Mouse (Mus musculus): ENCODE data around the gene Map4k4.

The Map4k4 gene

DNA sequence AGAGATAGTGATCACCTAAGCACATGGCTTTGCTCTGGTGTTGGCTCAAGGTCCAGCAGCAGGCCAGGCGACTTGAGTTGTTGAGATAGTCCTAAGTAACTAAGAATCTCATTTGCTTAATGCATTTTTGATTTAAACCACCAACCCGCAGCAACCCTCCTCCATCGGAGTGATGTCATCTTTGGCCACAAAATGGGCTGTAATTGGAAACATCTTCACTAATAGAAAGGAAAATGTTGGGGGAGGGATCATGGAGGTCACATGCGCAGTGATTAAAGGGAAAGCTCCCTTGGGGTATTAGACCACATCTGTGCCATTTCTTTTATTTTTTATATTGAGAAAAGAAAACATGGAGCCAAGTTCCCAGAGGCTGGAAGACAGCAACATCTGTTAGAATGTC, 61.6 kb downstream of the Map4k4 start:
- DNase-seq (ENCODE audit: extremely low spot score, low spot score) = no peak

DNA sequence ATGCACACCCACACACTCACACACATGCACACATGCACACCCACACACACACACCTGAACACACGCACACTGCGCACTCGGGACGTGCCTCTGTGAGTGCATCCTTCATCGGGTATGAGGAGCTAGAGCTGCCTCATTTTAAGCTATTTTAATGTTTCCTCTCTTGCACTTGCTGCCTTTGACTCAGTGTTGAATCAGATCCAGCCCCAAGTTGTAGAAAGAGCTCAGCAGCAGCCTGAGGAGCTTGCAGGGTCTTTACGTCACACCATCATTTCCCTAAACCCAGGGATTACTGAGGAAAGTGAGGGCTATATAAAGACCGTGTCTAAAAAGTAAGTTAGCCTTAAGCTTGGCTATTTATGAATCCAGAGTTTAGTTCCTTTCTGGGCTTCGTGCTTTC, 62.1 kb downstream of the Map4k4 start:
- no peak for DNase-seq (ENCODE audit: extremely low spot score, low spot score)

DNA sequence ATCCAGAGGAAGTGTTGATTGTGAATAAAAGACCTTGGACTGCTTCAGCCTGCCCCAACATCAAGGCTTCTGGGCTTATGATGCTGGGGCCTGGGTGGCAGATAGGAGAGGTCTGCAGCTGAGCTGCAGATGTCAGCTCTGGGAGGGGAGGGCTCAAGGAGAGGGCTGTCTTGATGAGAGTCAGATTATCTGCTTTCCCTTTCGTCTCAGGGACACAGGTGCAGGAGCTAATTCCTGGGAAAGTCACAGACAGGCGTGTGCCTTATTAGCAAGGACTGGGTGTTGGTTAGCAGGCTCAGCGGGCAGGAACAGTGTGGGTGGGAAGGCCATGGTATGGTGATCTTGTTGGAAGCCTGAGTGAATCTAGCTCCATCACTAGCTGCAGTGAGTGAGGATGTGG, 63.1 kb downstream of the Map4k4 start:
- no peak for DNase-seq (ENCODE audit: extremely low spot score, low spot score)

DNA sequence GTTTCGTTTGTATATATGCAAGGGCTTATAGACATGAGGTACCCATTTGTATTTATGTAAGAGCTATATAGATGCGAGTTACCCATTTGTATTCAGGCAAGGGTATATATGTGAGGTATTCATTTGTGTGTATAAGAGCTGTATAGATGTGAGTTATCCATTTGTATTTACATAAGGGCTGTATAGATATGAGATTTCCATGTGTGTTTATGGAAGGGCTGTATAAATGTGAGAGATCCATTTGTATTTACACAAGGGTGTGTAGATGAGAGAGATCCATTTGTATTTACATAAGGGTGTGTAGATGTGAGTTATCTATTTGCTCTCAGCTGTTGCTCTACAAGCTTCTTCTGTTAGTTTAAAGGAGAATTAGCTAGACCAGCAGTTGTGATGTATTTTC, 63.7 kb downstream of the Map4k4 start:
- no peak for DNase-seq (ENCODE audit: extremely low spot score, low spot score)

DNA sequence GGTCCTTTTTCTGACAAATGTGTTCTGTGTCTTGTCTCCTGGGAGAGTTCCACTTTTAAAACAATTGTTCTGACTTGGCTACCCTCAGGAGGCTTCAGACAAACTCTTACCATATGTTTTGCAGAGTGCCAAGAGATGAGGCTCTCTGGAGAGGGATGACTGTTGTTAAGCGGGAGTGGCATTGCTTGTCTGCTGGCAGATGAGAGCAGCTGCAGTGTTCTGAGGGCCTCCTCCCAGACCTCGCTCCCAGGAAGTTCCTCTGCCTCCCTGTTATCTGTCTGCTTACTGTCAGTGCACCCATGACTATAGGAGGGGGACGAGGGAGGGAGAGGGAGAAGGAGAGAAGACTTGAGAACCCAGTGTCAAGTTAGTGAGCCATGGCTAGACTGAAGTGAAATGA, 64.7 kb downstream of the Map4k4 start:
- no peak for DNase-seq (ENCODE audit: extremely low spot score, low spot score)

DNA sequence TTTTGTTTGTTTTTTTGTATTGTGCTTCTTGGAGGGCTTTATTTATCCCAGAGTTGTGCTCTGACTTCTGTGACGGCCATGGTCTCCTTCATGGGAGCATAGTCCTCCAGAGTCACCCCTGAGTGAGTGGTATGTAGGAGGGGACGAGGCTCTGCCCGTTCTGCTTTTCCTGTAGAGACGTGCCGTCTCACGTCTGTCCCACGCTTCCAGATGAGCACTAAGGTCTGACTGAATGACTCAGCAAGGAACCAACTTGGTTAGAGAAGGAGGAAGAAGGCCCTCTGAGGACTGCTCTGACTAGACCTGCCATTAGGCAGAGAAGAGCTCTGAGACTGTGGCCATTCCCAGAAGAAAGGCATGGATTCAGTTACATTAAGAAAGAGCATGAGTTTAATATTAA, 68.3 kb downstream of the Map4k4 start:
- DNase-seq (ENCODE audit: extremely low spot score, low spot score) = no peak

DNA sequence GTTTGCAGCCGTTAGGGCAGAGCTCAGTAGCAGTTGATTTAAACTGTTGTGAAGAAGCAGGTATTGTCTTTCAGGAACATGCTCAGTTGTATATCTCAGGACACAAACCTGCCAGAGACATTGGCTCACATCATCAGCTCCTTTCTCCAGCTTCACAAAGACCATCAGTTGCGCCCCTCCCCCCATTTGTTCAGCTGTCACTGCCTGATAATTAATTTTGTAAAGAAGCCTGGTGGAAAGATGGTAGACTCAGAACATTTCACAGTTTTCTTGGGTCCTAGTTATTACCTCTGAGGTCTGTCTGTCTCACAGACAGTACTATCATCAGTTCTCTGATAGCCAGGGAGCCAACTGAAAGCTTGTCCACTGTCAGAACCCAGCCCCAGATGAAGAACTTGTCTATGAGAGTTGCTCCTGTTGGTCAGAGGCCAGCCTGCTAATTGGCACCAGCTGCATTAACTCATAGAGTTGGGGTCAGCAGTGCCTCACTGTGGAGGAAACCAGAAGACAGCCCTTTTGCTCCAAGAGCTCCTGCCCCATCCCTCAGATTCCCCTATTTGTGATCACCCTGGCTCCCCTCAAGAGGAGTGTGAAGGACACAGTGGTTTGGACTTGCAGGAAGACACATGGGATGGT, 69.2 kb downstream of the Map4k4 start:
- DNase-seq (ENCODE audit: extremely low spot score, low spot score) = no peak

DNA sequence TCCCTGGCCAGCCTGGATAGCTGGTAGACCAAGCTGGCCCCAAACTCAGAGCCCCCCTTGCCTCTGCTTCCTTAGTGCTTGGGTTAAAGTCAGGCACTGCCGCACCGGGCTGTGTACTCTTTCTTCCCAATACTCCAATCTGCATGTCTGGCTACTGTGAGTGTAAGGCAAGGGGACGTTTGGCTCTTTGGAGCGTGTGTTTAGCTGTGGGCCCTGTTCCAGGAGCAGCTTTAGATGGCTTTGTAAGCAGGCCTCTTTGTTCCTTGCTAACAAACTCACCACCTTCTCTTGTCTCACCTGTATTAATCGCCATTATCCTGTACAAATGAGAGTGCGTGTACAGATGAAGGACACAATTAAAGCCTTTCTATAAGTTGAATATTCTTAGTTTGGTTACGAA, 71.7 kb downstream of the Map4k4 start:
- DNase-seq (ENCODE audit: extremely low spot score, low spot score) = no peak

DNA sequence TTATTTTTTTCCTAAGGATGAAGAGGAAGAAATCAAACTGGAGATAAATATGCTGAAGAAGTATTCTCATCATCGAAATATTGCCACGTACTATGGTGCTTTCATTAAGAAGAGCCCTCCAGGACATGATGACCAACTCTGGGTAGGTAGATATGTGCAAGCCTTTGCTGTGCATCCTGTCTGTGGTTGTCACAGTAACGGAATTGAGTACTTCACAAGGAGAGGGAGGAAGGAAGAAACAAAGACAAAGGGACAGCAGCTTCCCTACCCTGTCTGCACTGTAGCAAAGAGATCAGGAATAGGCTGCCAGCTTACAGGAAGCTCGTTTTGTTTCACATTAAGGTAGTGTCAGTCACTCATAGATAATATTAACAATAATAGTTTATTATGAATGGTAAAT, 73.2 kb downstream of the Map4k4 start:
- no peak for DNase-seq (ENCODE audit: extremely low spot score, low spot score)

DNA sequence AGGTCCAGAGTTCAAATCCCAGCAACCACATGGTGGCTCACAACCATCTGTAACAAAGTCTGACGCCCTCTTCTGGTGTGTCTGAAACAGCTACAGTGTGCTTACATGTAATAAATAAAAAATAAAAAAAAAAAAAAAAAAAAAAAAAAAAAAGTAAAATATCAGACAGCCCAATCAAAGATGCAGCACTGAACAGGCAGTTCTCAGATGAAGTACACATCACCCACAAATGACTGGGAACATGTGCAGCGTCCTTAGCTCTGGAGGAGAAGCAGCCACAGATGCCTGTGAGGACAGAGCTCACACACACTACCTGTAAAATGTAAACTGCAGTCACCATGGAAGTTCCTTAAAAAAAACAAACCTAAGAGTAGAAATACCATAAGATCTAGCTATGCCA, 74.3 kb downstream of the Map4k4 start:
- no peak for DNase-seq (ENCODE audit: extremely low spot score, low spot score)

DNA sequence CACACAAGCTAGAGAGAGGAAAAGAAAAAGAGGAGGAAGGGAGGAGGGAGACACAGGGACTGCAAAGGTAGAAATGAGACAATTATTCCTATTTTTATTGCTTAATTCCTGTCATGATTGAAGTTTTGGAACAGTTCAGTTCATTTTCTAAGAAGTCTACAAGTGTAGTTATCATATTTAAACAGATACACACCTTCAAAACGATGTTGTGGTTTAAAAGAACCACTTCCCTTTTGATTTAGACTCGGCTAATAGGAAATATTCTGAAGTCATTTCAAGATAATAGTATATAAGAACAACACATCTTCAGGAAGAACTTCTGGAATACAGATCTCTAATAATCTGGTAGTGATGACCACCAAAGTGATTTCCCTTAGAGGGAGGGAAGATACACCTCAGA, 75.4 kb downstream of the Map4k4 start:
- no peak for DNase-seq (ENCODE audit: extremely low spot score, low spot score)

DNA sequence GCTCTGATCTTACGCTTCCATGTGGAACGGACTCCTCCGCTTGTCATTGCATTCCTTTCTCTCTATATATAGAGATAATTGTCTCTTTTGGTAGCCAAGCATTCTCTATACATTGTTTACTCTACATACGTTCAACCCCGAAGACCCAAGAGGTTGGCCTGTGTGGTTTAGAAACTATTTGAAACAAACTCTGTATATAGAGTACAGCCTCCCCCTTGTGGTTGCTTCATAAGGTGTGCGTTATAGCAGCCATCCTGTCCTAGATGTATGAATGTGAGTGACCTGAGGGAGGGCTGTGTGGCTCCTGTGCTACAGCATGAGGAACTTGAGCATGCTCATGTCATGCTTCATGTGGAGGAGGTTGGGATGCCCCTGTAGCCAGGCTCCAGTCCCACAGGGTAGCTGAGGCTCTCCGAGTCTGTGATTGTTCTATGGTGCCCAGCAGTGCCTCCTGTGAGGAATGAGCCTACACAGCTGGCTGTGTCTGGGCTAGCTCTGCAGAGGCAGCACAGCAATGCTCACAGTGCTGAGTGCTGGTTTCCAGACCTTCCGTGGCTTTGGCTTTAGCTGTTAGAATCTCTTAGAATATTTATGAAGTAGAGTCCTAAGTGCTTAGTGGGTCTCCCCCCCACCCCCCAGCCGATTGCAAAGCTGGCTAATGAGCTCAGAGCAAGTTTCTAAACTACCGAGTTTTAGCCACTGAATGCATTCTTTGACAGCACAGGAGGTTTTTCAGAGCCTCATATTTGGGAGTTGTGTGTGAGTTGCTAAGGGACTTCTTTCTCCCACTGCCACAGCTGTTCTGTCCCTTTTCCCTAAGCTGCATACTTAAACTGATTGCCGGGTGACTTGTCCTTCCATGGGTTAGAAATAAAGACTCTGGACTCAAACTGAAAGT, 76.4 kb downstream of the Map4k4 start:
- no peak for DNase-seq (ENCODE audit: extremely low spot score, low spot score)

DNA sequence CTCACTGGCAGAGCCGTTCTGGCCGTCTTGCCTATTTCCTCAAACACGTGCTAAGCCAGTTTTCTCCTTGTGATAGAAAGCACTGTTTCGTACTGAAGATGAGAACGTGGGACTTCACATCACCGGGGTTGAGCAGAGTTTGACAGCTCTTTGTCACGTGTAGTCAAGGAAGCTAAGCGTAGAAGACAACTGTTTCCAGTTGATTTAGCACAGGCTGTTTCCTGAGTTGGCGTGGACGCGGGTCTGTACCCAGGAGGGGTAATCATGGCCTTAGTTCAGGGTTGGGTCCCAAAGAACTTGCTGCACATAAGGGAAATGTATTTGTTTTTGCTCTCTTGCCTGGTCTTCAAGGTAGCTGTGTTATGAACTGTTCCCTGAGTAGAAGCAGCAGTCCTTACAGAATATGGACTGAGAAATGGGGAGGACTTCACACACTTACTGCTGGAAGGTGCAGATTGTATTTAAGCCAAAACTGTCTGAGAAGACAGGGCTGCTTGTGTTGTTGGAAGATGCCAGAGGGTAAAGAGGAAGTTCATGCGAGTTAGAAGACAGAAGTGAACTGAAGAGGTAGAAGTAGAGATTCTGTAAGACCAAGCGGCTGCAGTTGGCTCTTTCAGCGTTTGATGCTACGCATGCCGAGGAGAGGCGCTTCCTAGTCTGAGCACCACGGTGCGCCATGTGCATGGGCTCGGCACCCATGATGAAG, 78.2 kb downstream of the Map4k4 start:
- DNase-seq (ENCODE audit: extremely low spot score, low spot score) = no peak

DNA sequence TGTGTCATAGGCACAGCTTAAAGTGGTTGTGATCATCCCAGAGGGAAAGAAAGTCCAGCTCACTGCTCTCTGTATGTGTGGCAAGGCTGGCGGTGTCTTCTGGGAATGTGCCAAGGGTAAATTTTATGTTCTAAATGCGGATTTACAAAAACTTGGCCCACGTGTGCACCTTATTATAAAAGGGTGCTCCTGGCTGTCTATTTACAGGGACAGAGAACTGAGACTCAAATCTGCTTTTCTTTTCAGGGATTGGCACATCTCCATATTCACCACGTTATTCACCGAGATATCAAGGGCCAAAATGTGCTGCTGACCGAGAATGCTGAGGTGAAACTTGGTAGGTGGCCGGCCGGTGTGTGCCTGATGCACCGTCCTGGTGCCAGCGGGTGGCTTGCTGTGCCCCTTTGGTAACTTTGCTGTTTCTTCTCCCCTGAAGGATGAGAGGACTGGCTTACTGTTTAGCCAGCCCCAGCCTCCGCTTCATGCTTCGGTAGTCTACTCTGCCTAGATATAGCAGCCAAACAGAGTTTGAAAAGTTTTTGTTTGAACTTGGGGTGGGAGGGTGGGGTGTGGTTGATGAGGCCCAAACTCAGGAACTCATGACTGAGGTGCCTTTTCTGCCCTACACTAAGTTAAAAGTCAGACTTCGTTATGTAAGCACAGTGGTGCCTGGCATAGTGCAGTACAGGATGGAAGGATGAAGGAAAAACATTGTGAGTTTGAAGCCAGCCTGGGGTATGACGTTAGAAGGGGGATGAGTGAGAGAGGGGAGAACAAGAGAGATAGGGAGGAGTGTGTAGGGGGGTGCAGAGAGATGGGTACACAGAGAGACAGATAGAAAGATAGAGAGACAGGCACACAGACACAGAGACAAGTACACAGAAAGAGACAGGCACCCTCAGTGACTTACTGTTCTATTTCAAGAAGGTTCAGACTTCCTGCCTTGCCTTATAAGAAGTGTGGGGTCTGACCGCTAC, 79.9 kb downstream of the Map4k4 start:
- DNase-seq (ENCODE audit: extremely low spot score, low spot score) = no peak

DNA sequence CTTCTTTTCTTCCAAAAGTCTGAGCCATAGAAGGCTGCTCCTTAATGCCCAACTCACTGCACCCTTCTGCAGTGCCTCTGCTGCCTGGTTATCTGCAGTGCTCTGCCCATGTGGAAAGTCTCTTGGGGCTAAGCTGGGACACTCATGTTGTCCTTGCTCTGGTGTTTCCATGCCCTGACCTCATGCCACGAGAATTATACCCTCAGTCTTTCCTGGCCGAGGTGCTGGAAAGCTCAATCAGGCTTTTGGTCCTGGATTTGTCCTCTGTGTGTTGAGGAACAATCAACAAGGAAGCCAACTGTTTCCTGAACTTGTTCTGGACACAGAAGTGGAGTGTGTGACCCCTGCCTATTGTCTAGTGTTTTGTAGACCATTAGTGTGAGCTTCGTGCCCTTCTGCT, 81.3 kb downstream of the Map4k4 start:
- no peak for DNase-seq (ENCODE audit: extremely low spot score, low spot score)

DNA sequence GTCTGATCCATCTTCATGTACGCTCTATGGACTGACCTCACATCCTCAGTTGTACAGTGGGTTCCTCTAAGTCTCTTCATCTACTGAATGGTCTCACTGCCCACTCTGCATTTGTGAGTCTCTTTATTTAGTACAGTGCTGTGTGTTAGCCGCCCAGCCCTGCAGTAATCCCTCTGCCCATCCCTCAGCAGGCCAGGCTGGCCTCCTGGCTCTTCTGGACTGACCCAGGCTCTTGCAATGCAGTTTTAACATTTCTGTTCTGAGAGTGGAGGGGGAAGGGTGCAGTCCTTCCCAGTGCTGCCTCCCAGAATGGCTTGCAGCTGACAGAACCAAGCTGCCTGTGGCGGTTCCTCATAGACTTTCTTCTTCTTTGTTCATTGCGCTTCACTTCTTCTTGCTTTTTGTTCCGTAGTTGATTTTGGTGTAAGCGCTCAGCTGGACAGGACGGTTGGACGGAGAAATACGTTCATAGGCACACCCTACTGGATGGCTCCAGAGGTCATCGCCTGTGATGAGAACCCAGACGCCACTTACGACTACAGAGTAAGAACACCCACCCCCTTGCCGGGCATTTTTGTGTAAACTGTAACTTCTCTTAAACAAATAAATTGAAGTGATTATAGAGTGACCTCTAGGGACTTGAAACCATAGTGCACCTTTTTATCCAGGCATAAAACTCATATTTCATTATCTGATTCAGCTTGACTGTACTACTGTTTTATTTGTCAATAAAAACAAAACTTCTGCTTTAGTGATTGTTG, 82.2 kb downstream of the Map4k4 start:
- no peak for DNase-seq (ENCODE audit: extremely low spot score, low spot score)

DNA sequence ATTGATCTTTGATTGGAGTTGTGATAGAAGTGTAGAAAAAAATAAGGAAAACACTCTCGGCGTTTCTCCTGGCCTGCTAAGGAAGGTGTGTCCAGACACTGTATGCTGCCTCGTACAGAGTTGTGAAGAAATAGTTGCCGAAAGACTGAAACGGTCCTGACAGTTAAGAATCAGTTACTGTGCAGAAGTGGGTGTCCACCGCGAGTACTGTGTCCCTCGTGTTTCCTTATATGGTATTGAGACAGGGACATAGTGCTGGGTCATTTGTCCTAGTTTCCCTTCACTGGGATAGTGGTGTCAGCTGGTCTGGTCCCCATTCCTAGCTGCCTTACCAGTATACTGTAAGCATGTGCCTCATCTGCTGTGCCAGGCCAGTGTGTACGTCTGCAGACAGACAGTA, 83.6 kb downstream of the Map4k4 start:
- DNase-seq (ENCODE audit: extremely low spot score, low spot score) = no peak

DNA sequence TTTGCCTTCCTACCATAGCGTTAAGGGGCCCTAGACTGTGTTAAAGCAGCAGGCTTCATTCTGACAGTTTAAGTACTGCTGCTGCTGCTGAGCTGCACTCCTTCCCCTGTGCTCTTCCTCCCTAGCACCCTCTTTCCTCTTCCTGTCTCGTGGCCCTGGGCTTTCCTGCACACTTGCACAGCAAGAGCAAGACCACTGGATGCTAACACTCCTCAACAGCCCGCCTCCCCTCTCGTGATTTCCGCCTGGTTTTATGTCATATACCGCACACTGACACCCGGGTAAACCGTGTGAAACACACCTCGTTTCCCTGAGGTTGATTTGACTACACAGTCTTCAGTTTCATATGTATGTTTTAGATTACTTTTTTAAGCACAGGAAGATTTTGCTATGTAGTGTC, 86.1 kb downstream of the Map4k4 start:
- no peak for DNase-seq (ENCODE audit: extremely low spot score, low spot score)

DNA sequence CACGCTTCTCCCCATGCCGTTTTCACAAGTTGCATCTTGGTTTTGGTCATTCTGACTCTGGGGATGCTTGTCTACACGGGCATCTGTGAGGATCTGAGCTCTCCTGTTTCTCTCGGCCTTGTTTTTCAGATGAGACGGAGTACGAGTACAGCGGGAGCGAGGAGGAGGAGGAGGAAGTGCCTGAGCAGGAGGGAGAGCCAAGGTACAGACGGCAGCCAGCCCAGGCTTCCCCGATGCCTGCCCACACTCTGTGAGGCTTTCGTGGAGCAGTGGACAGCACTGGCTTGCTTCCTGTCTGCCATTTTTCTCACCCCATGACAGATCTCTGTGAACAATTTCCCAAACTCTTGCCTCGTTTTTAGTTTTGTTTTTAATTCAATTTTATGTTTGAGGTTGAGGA, 88.1 kb downstream of the Map4k4 start:
- no peak for DNase-seq (ENCODE audit: extremely low spot score, low spot score)

DNA sequence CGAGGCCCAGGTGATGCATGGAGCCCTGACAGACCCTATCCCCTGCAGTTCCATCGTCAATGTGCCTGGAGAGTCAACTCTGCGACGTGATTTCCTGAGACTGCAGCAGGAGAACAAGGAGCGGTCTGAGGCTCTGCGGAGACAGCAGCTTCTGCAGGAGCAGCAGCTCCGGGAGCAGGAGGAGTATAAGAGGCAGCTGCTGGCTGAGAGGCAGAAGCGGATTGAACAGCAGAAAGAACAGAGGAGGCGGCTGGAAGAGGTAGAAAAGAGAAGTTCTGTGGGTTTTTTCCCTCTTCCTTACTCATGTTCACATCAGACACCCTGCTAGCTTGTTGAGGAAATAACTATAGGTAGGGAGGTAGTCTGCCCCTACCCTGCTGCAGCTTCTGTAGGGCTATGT, 89.3 kb downstream of the Map4k4 start:
- DNase-seq (ENCODE audit: extremely low spot score, low spot score) = no peak

DNA sequence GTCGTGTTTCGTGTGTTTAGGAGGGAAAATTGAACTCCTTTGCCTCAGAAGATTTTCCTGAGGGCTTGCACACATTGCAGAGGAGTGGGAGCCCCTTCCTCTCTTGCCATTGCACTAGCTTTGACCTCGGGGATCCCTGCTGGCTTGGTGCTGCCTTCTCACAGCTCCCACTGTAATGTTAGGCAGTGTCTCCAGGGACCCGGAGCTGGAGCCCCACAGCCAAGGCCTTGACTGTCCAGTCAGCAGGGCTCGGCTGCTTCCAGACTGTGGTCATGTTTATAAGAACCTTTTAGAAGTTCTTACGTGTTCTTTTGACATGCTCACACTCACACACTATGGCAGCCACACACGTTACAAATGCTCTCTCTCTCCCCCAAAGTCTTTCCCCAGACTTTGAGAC, 93.2 kb downstream of the Map4k4 start:
- no peak for DNase-seq (ENCODE audit: extremely low spot score, low spot score)
